Mouse (Mus musculus): ENCODE measurements around the gene Olfr1313. TPM values are rescaled to one million over a fixed set of nuclear protein-coding genes. Genes with fewer than 3 reads are reported as not detected.
"Not testable (repeated sequence)": the region's sequence is repeated elsewhere in the genome, so short reads cannot be mapped to it uniquely, and the experiment has no call there.

Gene Olfr1313
- not detected in 2 replicates for polyA plus RNA-seq (2016; fragmentation: Nextera tagmentation; extraction: Ambion mirVana)

DNA sequence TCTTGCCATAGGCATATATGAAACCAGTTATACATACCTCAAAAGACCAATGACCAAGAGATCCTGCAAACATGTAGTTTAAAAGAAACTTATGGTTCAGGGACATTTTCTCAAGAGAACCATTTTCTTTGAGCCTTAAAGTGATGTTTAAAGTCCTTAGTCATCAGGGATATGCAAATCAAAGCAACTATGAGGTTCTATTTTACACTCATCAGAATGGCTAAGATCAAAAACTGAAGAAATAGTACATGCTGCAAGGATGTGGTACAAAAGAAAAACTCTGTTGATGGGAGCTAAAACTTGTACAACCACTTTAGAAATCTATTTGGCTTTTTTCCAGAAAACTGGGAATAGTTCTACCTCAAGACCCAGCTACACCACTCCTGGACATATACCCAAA lies at the start of gene Olfr1313:
Gene Olfr1313 (minus strand): TSS at position 101 of the 400 bp plus-strand sequence.
- no peaks in the 10 kb centered on the region for H3K4me1 ChIP-seq
- H3K9me3 ChIP-seq = no peaks in the 10 kb centered on the region
- no peak within 1 kb of the TSS for H3K4me3 ChIP-seq
- no peak within 1 kb of the TSS for H3K27ac ChIP-seq (replicated peaks)
- H3K27me3 ChIP-seq (replicated peaks; ENCODE audit: low read depth, poor library complexity, severe bottlenecking) = no peaks in the 10 kb centered on the region
- no peak for DNase-seq (ENCODE audit: low spot score)
- no peaks in the 10 kb centered on the region for H3K36me3 ChIP-seq (replicated peaks)

DNA sequence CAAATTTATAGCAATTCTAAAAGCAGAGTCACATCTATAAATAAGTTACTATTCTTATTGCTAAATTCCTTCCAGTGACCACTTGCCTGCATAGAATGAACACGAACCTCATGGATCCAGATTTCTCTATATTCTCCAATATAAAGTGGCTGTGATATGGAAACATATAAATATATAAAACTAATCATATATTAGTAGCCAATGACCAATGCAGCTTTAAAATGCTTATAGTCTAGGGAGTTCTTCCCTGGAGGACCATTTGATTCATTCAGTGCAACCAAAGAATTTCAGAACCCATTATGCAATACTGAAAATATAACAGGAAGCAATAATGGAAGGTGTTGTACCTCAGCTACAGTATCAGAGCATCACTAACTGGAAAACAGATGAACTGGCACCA lies 37.7 kb upstream of the Olfr1313 start, which contains the start of gene Olfr1315-ps1:
Gene Olfr1315-ps1 (minus strand): TSS at position 101 of the 400 bp plus-strand sequence.
- Histone ChIP-seq H3K9me3 (no peaks in the 10 kb centered on the region), H3K27me3 (replicated peaks; ENCODE audit: low read depth, poor library complexity, severe bottlenecking) (no peaks in the 10 kb centered on the region), H3K27ac (replicated peaks) (no peak within 1 kb of the TSS), H3K4me3 (no peak within 1 kb of the TSS), H3K4me1 (no peaks in the 10 kb centered on the region), H3K36me3 (replicated peaks) (no peaks in the 10 kb centered on the region)
- DNase-seq (ENCODE audit: low spot score) = no peak
- 82% methylated on average over 1 of the region's 1 CpGs for WGBS

DNA sequence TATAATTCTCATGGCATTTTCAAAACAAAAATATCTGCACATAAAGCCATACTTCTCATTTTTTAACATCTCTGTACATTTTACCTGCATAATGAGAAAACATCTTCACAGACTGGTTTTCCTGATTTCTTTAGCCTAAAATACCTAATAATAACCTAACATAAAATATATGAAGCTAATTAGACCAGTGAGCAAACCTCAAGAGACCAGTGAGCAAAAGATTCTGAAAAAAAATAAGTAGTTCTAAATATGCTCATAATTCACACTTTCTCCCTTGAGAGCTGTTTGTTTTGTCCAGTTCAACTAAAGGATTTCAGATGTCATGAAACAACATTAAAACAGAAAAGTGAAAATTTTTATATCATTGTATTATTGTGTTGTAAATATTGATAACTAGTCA lies 19.0 kb upstream of the Olfr1313 start, which contains the start of gene Olfr1314:
Gene Olfr1314 (minus strand): TSS at position 101 of the 400 bp plus-strand sequence.
- Histone ChIP-seq H3K4me3 (no peak within 1 kb of the TSS), H3K9me3 (no peaks in the 10 kb centered on the region), H3K27ac (replicated peaks) (no peak within 1 kb of the TSS), H3K27me3 (replicated peaks; ENCODE audit: low read depth, poor library complexity, severe bottlenecking) (no peaks in the 10 kb centered on the region), H3K4me1 (no peaks in the 10 kb centered on the region), H3K36me3 (replicated peaks) (no peaks in the 10 kb centered on the region)
- no peak for DNase-seq (ENCODE audit: low spot score)

DNA sequence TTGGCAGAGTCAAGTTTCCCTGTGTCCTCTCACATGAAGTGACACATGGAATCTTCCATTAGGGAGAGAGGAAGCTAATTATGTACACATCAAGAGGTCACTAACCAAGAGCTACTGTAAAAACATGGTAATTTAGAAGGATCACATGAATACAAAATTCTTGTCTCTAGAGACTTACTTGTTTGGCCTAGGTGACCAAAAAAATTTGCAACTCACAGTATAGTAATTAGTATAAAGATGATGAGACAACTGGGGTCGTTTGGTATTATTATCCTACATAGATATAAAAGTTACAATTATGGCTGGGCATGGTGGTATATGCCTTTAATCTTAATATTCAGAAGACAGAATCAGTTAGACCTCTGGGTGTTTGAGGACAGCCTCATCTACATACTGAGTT lies 27.5 kb downstream of the Olfr1313 start, which contains the start of gene Olfr1312:
Gene Olfr1312 (minus strand): TSS at position 101 of the 400 bp plus-strand sequence.
- Histone ChIP-seq H3K36me3 (replicated peaks) (no peaks in the 10 kb centered on the region), H3K4me3 (no peak within 1 kb of the TSS), H3K27ac (replicated peaks) (no peak within 1 kb of the TSS), H3K4me1 (no peaks in the 10 kb centered on the region), H3K9me3 (no peaks in the 10 kb centered on the region; the same call in 1 of the 2 replicates), H3K27me3 (replicated peaks; ENCODE audit: low read depth, poor library complexity, severe bottlenecking) (no peaks in the 10 kb centered on the region)
- WGBS = 43% methylated on average over 1 of the region's 1 CpGs
- no peak for DNase-seq (ENCODE audit: low spot score)

DNA sequence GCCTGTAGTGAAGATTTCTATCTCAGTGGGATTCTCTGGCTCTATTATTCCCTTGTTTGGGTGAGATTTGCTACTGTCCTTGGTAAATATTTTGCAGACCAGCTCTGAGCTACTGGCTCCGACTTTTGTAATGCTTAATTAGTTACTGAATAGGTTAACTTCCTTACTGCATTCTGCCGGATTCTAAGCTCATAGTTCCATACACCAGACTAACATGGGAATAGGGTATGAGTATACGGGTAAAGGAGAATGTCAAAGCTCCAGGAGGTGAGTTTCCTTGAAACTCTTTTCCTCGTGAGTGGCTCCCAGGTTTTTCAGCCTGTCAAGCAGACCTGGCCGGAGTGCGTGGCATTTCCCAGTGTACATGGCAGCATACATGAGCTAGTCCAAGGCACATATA lies 50.7 kb downstream of the Olfr1313 start:
- H3K4me3 ChIP-seq; H3K36me3 ChIP-seq (replicated peaks); H3K9me3 ChIP-seq; H3K27me3 ChIP-seq (replicated peaks; ENCODE audit: low read depth, poor library complexity, severe bottlenecking); H3K27ac ChIP-seq (replicated peaks); DNase-seq (ENCODE audit: low spot score); H3K4me1 ChIP-seq: not testable (repeated sequence)
- 54% methylated on average over 6 of the region's 6 CpGs for WGBS

DNA sequence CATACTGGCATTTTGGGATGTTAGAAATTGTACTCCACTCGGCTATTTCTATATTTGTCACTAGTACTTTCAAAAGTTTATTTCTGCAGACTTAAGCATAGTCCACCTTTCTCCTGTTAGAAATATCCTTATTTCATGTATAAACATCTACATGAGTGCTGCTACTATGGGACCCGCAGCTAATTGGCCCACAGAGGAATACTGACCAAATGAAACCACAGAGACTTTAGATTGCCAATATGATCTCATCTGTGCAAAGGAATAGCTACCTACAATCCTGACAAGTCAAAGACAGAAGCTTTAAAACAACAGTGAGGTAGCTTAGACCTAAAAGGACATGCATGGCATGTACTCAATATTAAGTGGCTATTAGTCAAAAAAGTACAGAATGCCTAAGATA lies 53.3 kb downstream of the Olfr1313 start, which contains the start of gene Olfr1311:
Gene Olfr1311 (minus strand): TSS at position 101 of the 400 bp plus-strand sequence.
- WGBS = 93% methylated on average over 2 of the region's 2 CpGs
- H3K27me3 ChIP-seq (replicated peaks; ENCODE audit: low read depth, poor library complexity, severe bottlenecking) = no peaks in the 10 kb centered on the region
- no peak within 1 kb of the TSS for H3K4me3 ChIP-seq
- H3K4me1 ChIP-seq = no peaks in the 10 kb centered on the region
- no peak within 1 kb of the TSS for H3K27ac ChIP-seq (replicated peaks)
- no peaks in the 10 kb centered on the region for H3K36me3 ChIP-seq (replicated peaks)
- H3K9me3 ChIP-seq = no peaks in the 10 kb centered on the region
- DNase-seq (ENCODE audit: low spot score) = no peak

Other genes starting within 250 kb of the Olfr1313 start
- not detected in 2 replicates for gene Olfr1305, start 200.7 kb downstream of the Olfr1313 start, polyA plus RNA-seq (2016; fragmentation: Nextera tagmentation; extraction: Ambion mirVana)
- gene Olfr1306, start 161.6 kb downstream of the Olfr1313 start, polyA plus RNA-seq (2016; fragmentation: Nextera tagmentation; extraction: Ambion mirVana) = not detected in 2 replicates
- gene Olfr1307, start 128.4 kb downstream of the Olfr1313 start, polyA plus RNA-seq (2016; fragmentation: Nextera tagmentation; extraction: Ambion mirVana) = 0.01 TPM in 1 of 2 replicates, not detected in the other
- gene Olfr1308, start 112.9 kb downstream of the Olfr1313 start, polyA plus RNA-seq (2016; fragmentation: Nextera tagmentation; extraction: Ambion mirVana) = not detected in 2 replicates
- not detected in 2 replicates for gene Olfr1309, start 87.6 kb downstream of the Olfr1313 start, polyA plus RNA-seq (2016; fragmentation: Nextera tagmentation; extraction: Ambion mirVana)
- gene Olfr1310, start 65.1 kb downstream of the Olfr1313 start, polyA plus RNA-seq (2016; fragmentation: Nextera tagmentation; extraction: Ambion mirVana) = not detected in 2 replicates
- not detected in 2 replicates for gene Olfr1311, start 53.4 kb downstream of the Olfr1313 start, polyA plus RNA-seq (2016; fragmentation: Nextera tagmentation; extraction: Ambion mirVana)
- not detected in 2 replicates for gene Olfr1312, start 27.6 kb downstream of the Olfr1313 start, polyA plus RNA-seq (2016; fragmentation: Nextera tagmentation; extraction: Ambion mirVana)
- gene Olfr1314, start 18.9 kb upstream of the Olfr1313 start, polyA plus RNA-seq (2016; fragmentation: Nextera tagmentation; extraction: Ambion mirVana) = not detected in 2 replicates
- gene Olfr1315-ps1, start 37.6 kb upstream of the Olfr1313 start, polyA plus RNA-seq (2016; fragmentation: Nextera tagmentation; extraction: Ambion mirVana) = not detected in 2 replicates
- gene Olfr1316, start 57.1 kb upstream of the Olfr1313 start, polyA plus RNA-seq (2016; fragmentation: Nextera tagmentation; extraction: Ambion mirVana) = not detected in 2 replicates
- gene Olfr1317, start 62.5 kb upstream of the Olfr1313 start, polyA plus RNA-seq (2016; fragmentation: Nextera tagmentation; extraction: Ambion mirVana) = not detected in 2 replicates
- gene Olfr1318, start 76.4 kb upstream of the Olfr1313 start, polyA plus RNA-seq (2016; fragmentation: Nextera tagmentation; extraction: Ambion mirVana) = not detected in 2 replicates
- gene Lpcat4, start 161.6 kb upstream of the Olfr1313 start, polyA plus RNA-seq (2016; fragmentation: Nextera tagmentation; extraction: Ambion mirVana) = 13.1 and 14.0 TPM in 2 replicates
- gene Nutm1, start 181.4 kb upstream of the Olfr1313 start, polyA plus RNA-seq (2016; fragmentation: Nextera tagmentation; extraction: Ambion mirVana) = 0.10 TPM in 1 of 2 replicates, not detected in the other
- gene Nop10, start 184.1 kb upstream of the Olfr1313 start, polyA plus RNA-seq (2016; fragmentation: Nextera tagmentation; extraction: Ambion mirVana) = 220 and 238 TPM in 2 replicates
- gene Slc12a6, start 188.0 kb upstream of the Olfr1313 start, polyA plus RNA-seq (2016; fragmentation: Nextera tagmentation; extraction: Ambion mirVana) = 8.2 and 9.7 TPM in 2 replicates
- not detected in 2 replicates for gene Gm21985, start 188.5 kb upstream of the Olfr1313 start, polyA plus RNA-seq (2016; fragmentation: Nextera tagmentation; extraction: Ambion mirVana)

Measured in embryonic facial prominence, embryonic 10.5 days (tissue).